Mouse (Mus musculus) ES-Bruce4 (cell line): Measurements from ENCODE around the gene Lactbl1.

ENCODE experiments used
- CTCF ChIP-seq: IDR thresholded peaks from one replicate; pipeline ENCODE4 v1.8.1; 2011; ENCODE audit warnings: low read depth, low read length
- EP300 ChIP-seq: IDR thresholded peaks from 2 replicates; pipeline ENCODE4 v1.6.1; 2011; ENCODE audit warnings: low read depth, low read length; ENCODE audit not compliant: insufficient read depth
- POLR2A ChIP-seq: IDR thresholded peaks from one replicate; pipeline ENCODE4 v1.8.1; 2011; ENCODE audit warnings: low read length; ENCODE audit not compliant: insufficient read depth

DNA sequence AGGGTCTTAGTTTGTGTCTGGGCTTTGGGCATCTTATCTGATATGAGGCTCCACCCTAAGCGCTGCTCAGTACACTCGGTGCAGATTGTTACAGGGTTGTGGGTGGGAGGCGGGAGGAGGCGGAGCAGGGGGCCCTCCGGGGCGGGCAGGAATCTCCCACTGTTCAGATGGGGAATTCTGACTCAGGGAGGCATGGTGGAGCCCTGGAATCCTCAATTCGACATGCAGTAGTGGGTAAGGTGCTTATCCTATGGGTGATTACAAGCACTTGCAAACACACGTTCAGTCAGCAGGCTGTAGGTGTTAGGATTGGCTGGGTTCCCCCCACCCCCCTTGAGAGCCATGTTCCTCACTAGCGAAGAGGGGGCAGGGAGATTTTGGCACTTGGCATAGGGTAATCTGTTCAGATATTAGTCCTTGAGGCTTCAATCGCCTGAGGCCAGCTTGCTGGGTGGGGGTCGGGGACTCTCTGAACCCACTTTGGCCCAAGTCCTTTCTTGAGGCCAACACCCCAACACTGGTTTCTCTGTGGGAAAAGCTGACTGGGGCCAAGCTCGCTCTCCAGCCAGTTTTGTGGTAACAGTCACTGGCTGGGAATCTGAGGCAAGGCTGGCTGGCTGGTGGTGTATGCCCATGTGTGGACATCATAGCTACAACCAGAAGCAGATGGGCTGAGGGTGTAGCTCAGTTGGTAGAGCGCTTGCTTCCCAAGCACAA lies 27.2 kb downstream of the Lactbl1 start:
- TF ChIP-seq POLR2A (no peak), CTCF (no peak), EP300 (no peak)
